Mouse (Mus musculus) heart, embryonic 11.5 days (tissue): ENCODE results near the gene Atp7a. TPM values are rescaled to one million over a fixed set of nuclear protein-coding genes. Genes with fewer than 3 reads are reported as not detected.
A peak's percentile ranks its signal among the peaks of the same experiment; 100 is the strongest.

Experiments
- ATAC-seq: fragments of 200-750 bp; cut with Nextera tagmentation; replicated peaks from 2 replicates; pipeline ENCODE4 v1.8.0; 2017; ENCODE audit warnings: moderate library complexity; ENCODE audit not compliant: insufficient number of reproducible peaks, low FRiP score, low TSS enrichment
- H3K27ac ChIP-seq: fragments of 300-500 bp; sonication (generic); 2 replicates; pipeline ENCODE4 v1.5.1; 2014; ENCODE audit warnings: mild to moderate bottlenecking, low read depth, low read length
- H3K27me3 ChIP-seq: fragments of 300-500 bp; sonication (generic); 2 replicates; pipeline ENCODE4 v1.6.1; 2014; ENCODE audit warnings: mild to moderate bottlenecking, low read length, mixed read lengths; ENCODE audit not compliant: control insufficient read depth, insufficient read depth
- H3K36me3 ChIP-seq: fragments of 300-500 bp; sonication (generic); 2 replicates; pipeline ENCODE4 v1.6.1; 2014; ENCODE audit warnings: mild to moderate bottlenecking, low read length, moderate library complexity, mixed read lengths; ENCODE audit not compliant: control insufficient read depth, insufficient read depth
- H3K4me1 ChIP-seq: fragments of 300-500 bp; sonication (generic); 2 replicates; pipeline ENCODE4 v1.6.1; 2014; ENCODE audit warnings: low read length; ENCODE audit not compliant: control insufficient read depth, insufficient read depth
- H3K4me2 ChIP-seq: fragments of 300-500 bp; sonication (generic); 2 replicates; pipeline ENCODE4 v1.6.1; 2014; ENCODE audit warnings: mild to moderate bottlenecking, moderate library complexity
- H3K4me3 ChIP-seq: fragments of 300-500 bp; sonication (generic); 2 replicates; pipeline ENCODE4 v1.5.1; 2014; ENCODE audit warnings: low read depth, low read length
- H3K9ac ChIP-seq: fragments of 300-500 bp; sonication (generic); 2 replicates; pipeline ENCODE4 v1.6.1; 2014; ENCODE audit warnings: mild to moderate bottlenecking, low read depth, low read length, moderate library complexity
- H3K9me3 ChIP-seq: fragments of 300-500 bp; sonication (generic); replicated peaks from 2 replicates; pipeline ENCODE4 v1.6.1; 2016; ENCODE audit warnings: low read length; ENCODE audit not compliant: control insufficient read depth
- whole genome bisulfite sequencing: fragments of 180-500 bp; shearing (Covaris S2); extraction: QIAGEN DNeasy Blood & Tissue Kit; methylation state at CpG from one replicate; pipeline ENCODE4 v1.1.7; 2014; ENCODE audit not compliant: insufficient replicate concordance; 5-methylcytosine and 5-hydroxymethylcytosine counted together
- polyA plus RNA-seq: library from polyadenylated mRNA; unstranded; fragments of >200 nt; fragmentation: Nextera tagmentation; extraction: Ambion mirVana; gene quantifications from 2 replicates; pipeline ENCODE4 v1.2.1, GENCODE M21; 2014

The Atp7a gene
- polyA plus RNA-seq, 1 experiment from 2014 or later: 18.2 TPM

GRCm38 (mm10) chrX:106163995-106164394, 136.9 kb downstream of the Atp7a start:
- WGBS: 45% methylated on average over 5 of the region's 5 CpGs

GRCm38 (mm10) chrX:106164555-106164954, 137.5 kb downstream of the Atp7a start:
- no peak overlapping the region for H3K4me2 ChIP-seq
- ATAC-seq: no peak
- no peak overlapping the region for H3K4me3 ChIP-seq
- no peaks in the 10 kb centered on the region for H3K27me3 ChIP-seq
- no peak overlapping the region for H3K9ac ChIP-seq
- H3K36me3 ChIP-seq: no peaks in the 10 kb centered on the region
- no peaks in the 10 kb centered on the region for H3K9me3 ChIP-seq
- H3K27ac ChIP-seq: no peak overlapping the region
- WGBS: 69% methylated on average over 5 of the region's 5 CpGs
- no peaks in the 10 kb centered on the region for H3K4me1 ChIP-seq

More at GRCm38 (mm10) chrX:106163995-106164394, 136.9 kb downstream of the Atp7a start:
- ATAC-seq: no peak
- Histone ChIP-seq H3K9me3 (no peaks in the 10 kb centered on the region), H3K36me3 (no peaks in the 10 kb centered on the region), H3K27ac (no peak overlapping the region), H3K9ac (no peak overlapping the region), H3K4me3 (no peak overlapping the region), H3K4me1 (no peaks in the 10 kb centered on the region), H3K27me3 (no peaks in the 10 kb centered on the region), H3K4me2 (no peak overlapping the region)

- no peak overlapping the region for H3K4me3 ChIP-seq
These were observed 138.0 kb downstream of the Atp7a start for GRCm38 (mm10) chrX:106165089-106165488.

GRCm38 (mm10) chrX:106171106-106171852, 144.2 kb downstream of the Atp7a start:
- Histone ChIP-seq H3K9me3 (no peaks in the 10 kb centered on the region), H3K27me3 (no peaks in the 10 kb centered on the region), H3K36me3 (no peaks in the 10 kb centered on the region), H3K9ac (0 out of 2 replicates have a peak overlapping the region, but pooled peaks have one; percentile 58), H3K27ac (no peak overlapping the region), H3K4me3 (peak overlapping the region; percentile 36), H3K4me1 (no peaks in the 10 kb centered on the region), H3K4me2 (peak overlapping the region; percentile 55)
- ATAC-seq: no peak
- WGBS: 21% methylated on average over 18 of the region's 18 CpGs

More at GRCm38 (mm10) chrX:106165089-106165488, 138.0 kb downstream of the Atp7a start:
- H3K9me3 ChIP-seq: no peaks in the 10 kb centered on the region
- no peaks in the 10 kb centered on the region for H3K27me3 ChIP-seq
- H3K4me2 ChIP-seq: no peak overlapping the region
- 69% methylated on average over 1 of the region's 1 CpGs for WGBS
- no peaks in the 10 kb centered on the region for H3K36me3 ChIP-seq
- H3K4me1 ChIP-seq: no peaks in the 10 kb centered on the region
- no peak overlapping the region for H3K27ac ChIP-seq
- ATAC-seq: no peak
- H3K9ac ChIP-seq: no peak overlapping the region

- WGBS: 56% methylated on average over 5 of the region's 6 CpGs
- Histone ChIP-seq H3K27me3 (no peaks in the 10 kb centered on the region), H3K4me3 (peak overlapping the region; percentile 36), H3K4me2 (peak overlapping the region; percentile 55), H3K9ac (no peak overlapping the region), H3K36me3 (no peaks in the 10 kb centered on the region), H3K4me1 (no peaks in the 10 kb centered on the region), H3K9me3 (no peaks in the 10 kb centered on the region), H3K27ac (no peak overlapping the region)
- ATAC-seq: no peak
These were observed 144.7 kb downstream of the Atp7a start for GRCm38 (mm10) chrX:106171853-106172154.

Other genes with a start within 250 kb of the Atp7a start
- gene Atrx, start 97.9 kb upstream of the Atp7a start, polyA plus RNA-seq: 121 and 143 TPM in 2 replicates
- gene Magt1, start 15.4 kb upstream of the Atp7a start, polyA plus RNA-seq: 54.8 and 55.7 TPM in 2 replicates
- gene Cox7b, start 11.6 kb upstream of the Atp7a start, polyA plus RNA-seq: 797 and 837 TPM in 2 replicates
- 0.31 and 0.34 TPM in 2 replicates for gene Tlr13, start 115.9 kb downstream of the Atp7a start, polyA plus RNA-seq
- 725 and 775 TPM in 2 replicates for gene Pgk1, start 159.8 kb downstream of the Atp7a start, polyA plus RNA-seq
- 21.0 and 22.5 TPM in 2 replicates for gene Taf9b, start 193.9 kb downstream of the Atp7a start, polyA plus RNA-seq
- gene Fnd3c2, start 228.1 kb downstream of the Atp7a start, polyA plus RNA-seq: not detected in 2 replicates